Mouse (Mus musculus): ENCODE results near the gene Tubb5.

The Tubb5 gene

DNA sequence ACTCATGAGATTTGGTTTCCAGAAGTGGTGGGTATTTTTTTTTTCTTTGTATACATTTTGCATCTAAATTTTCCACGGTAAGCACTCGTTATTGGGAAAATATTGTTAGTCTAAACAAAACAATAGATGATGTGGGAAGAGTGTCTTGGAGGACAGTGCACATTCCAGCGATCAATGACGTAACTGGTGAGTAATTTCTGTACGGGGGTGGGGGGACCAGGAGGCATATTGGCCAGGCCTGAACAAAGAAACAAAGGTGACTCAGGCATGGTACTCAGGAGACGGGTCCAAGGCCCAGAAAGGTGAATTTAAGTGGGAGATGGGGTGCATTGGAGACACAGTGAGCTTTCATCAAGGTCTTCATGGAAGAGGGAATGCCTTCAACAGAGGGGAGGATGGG is 42.5 kb downstream of the Tubb5 start:
- no peak for DNase-seq

DNA sequence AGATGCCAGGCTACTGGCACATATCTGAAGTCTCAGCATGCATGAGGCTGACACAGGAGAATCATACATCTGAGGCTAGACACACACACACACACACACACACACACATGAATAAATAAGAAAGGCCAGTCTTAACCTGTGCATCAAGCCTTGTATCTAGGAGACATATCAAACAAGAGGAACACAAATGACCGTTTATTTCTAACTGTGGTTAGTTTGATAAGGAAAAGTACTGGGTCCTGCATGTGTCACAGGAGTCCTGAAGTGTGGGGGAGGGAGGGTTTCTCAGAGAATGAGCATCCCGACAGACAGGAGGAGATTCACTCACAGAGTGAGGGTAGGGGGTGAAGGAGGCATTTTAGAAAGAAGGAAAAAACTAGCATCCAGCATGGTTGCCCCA is 43.0 kb downstream of the Tubb5 start:
- DNase-seq, result no peak

DNA sequence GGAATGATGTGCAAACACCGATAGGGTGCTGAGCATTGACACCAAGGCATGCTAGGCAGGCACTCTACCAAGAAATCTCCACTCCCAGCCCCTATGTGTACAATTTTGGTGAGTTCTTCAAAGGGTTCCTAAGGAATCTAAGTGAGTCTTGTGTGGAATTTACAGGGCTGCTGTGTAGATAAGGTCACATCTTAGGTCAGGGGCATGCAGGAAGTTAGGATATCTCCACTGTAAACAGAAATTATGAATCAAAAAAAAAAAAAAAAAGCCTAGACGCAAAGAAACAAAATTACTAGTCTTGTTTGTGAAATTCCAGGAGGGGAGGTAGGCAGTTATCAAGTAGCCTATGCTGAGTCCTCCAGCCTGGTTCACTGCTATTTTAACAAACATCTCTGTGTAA is 45.3 kb downstream of the Tubb5 start:
- no peak for DNase-seq

GRCm38 (mm10) chr17:35790933-35791332 is 47.2 kb downstream of the Tubb5 start:
- DNase-seq, result no peak

DNA sequence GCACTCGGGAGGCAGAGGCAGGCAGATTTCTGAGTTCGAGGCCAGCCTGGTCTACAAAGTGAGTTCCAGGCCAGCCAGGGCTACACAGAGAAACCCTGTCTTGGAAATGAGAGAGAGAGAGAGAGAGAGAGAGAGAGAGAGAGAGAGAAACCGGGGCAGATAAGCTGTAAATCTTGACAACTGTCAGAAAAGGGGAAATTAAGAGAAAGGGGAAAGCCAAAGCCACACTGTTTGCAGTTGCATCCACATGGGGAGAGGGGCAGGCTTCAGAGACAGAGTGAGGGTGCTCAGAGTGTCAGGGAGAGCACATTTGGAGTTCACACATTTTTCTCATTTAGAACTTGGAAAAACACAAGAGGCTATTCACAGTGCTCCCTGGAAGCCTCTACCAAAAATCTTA is 50.1 kb downstream of the Tubb5 start:
- DNase-seq, result no peak

- DNase-seq, result no peak
Measured at GRCm38 (mm10) chr17:35787493-35787892, 50.6 kb downstream of the Tubb5 start.

GRCm38 (mm10) chr17:35785140-35785539 is 53.0 kb downstream of the Tubb5 start:
- DNase-seq, result no peak

GRCm38 (mm10) chr17:35783944-35784343 is 54.2 kb downstream of the Tubb5 start:
- DNase-seq, result no peak
